Mouse (Mus musculus): ENCODE measurements at regions not wholly inside any gene's neighbourhood (a gene's known extent, or its start where the extent isn't known, plus 50 kb on each side); places are given as distances from the start of the nearest gene placed in this dataset.

- ATAC-seq (no peak; the same call in 1 of the 2 replicates), DNase-seq (peak; percentile 30)
- H3K4me3 ChIP-seq (ENCODE audit: low read depth, low read length) = no peak overlapping the region
- no peaks in the 10 kb centered on the region for H3K27me3 ChIP-seq (ENCODE audit: insufficient read depth, low read length)
- WGBS = 31% methylated on average over 11 of the region's 11 CpGs
- peak overlapping the region; percentile 36; the same call in 1 of the 2 replicates for H3K27ac ChIP-seq (ENCODE audit: low read depth, low read length)
- H3K9me3 ChIP-seq (ENCODE audit: low read length) = no peaks in the 10 kb centered on the region
- H3K4me1 ChIP-seq (ENCODE audit: insufficient read depth) = 0 out of 2 replicates have a peak, but pooled peaks cover 4% of the 10 kb centered on the region
- no peaks in the 10 kb centered on the region for H3K36me3 ChIP-seq (ENCODE audit: insufficient read depth)
- no peak overlapping the region for H3K4me2 ChIP-seq (ENCODE audit: low read depth)
- H3K9ac ChIP-seq = no peak overlapping the region
- no peak for TF ChIP-seq CTCF (IDR thresholded peaks at IDR 0.05; ENCODE audit: low read depth)
Observed at GRCm38 (mm10) chr13:48384901-48385300, 123.9 kb downstream of the Id4 start.

DNA sequence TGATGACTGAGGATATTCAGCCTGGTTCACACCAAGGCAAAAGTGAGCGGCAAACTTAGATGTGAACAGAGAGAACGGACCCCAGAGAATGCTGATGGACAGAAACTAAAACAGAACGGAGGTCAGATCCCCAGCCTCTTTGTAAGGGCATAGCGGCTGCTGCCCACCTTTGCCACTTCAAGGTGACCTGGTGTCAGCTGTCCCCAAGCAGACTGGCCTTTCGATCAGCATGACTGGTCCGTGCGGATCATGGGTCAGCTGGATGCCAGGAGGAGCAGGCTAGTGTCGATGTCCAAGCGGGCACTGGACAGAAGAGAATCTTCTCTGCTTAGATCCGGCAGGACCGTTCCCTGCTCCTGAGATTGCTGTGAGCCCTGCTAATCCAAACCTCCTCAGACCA, 122.1 kb downstream of the Zfp169 start:
- H3K36me3 ChIP-seq (ENCODE audit: insufficient read depth) = no peaks in the 10 kb centered on the region
- no peaks in the 10 kb centered on the region for H3K9me3 ChIP-seq (ENCODE audit: low read length)
- no peak overlapping the region for H3K4me3 ChIP-seq (ENCODE audit: low read depth, low read length)
- no peaks in the 10 kb centered on the region for H3K27me3 ChIP-seq (ENCODE audit: insufficient read depth, low read length)
- no peak overlapping the region for H3K27ac ChIP-seq (ENCODE audit: low read depth, low read length)
- no peaks in the 10 kb centered on the region for H3K4me1 ChIP-seq (ENCODE audit: insufficient read depth)
- 92% methylated on average over 11 of the region's 11 CpGs for WGBS
- H3K4me2 ChIP-seq (ENCODE audit: low read depth) = no peak overlapping the region
- DNase-seq (no peak), ATAC-seq (no peak)
- H3K9ac ChIP-seq = no peak overlapping the region
- TF ChIP-seq CTCF (IDR thresholded peaks at IDR 0.05; ENCODE audit: low read depth) = no peak

GRCm38 (mm10) chr13:48397761-48398160, 115.5 kb downstream of the Zfp169 start:
- TF ChIP-seq CTCF (IDR thresholded peaks at IDR 0.05; ENCODE audit: low read depth) = no peak
- ATAC-seq = no peak
- 31% methylated on average over 1 of the region's 1 CpGs for WGBS

GRCm38 (mm10) chr13:48398617-48399016, 114.6 kb downstream of the Zfp169 start:
- no peak for ATAC-seq
- Histone ChIP-seq H3K4me1 (ENCODE audit: insufficient read depth) (no peaks in the 10 kb centered on the region), H3K9ac (no peak overlapping the region), H3K27me3 (ENCODE audit: insufficient read depth, low read length) (no peaks in the 10 kb centered on the region), H3K4me3 (ENCODE audit: low read depth, low read length) (no peak overlapping the region), H3K27ac (ENCODE audit: low read depth, low read length) (no peak overlapping the region), H3K4me2 (ENCODE audit: low read depth) (no peak overlapping the region), H3K9me3 (ENCODE audit: low read length) (no peaks in the 10 kb centered on the region), H3K36me3 (ENCODE audit: insufficient read depth) (no peaks in the 10 kb centered on the region)
- no peak for DNase-seq
- WGBS = 91% methylated on average over 3 of the region's 3 CpGs
- TF ChIP-seq CTCF (IDR thresholded peaks at IDR 0.05; ENCODE audit: low read depth) = no peak

More at GRCm38 (mm10) chr13:48397761-48398160, 115.5 kb downstream of the Zfp169 start:
- no peak overlapping the region for H3K4me2 ChIP-seq (ENCODE audit: low read depth)
- no peak overlapping the region for H3K27ac ChIP-seq (ENCODE audit: low read depth, low read length)
- DNase-seq = no peak
- H3K9ac ChIP-seq = no peak overlapping the region
- no peaks in the 10 kb centered on the region for H3K27me3 ChIP-seq (ENCODE audit: insufficient read depth, low read length)
- H3K36me3 ChIP-seq (ENCODE audit: insufficient read depth) = no peaks in the 10 kb centered on the region
- no peaks in the 10 kb centered on the region for H3K9me3 ChIP-seq (ENCODE audit: low read length)
- H3K4me3 ChIP-seq (ENCODE audit: low read depth, low read length) = no peak overlapping the region
- H3K4me1 ChIP-seq (ENCODE audit: insufficient read depth) = no peaks in the 10 kb centered on the region

DNA sequence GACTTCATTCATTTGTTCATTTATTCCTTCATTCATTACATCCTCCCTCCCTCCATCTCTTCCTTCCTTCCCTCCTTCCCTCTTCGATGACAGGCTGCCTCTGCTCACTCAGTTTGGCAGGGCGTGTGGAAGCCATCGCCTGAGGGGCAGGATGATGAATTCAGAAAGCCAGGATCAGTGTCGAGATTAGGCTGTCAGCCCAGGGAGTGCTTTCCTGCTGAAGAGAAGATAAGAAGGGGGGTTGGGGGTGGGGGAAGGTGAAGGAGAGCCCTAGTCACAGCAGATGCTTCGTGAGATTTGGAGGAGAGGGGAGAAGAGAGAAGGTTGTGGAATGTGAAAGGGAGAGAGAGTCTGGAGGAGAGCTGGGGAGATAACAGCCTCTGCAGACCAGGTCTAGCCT, 110.9 kb downstream of the Zfp169 start:
- H3K4me2 ChIP-seq (ENCODE audit: low read depth) = no peak overlapping the region
- WGBS = 19% methylated on average over 5 of the region's 5 CpGs
- H3K27ac ChIP-seq (ENCODE audit: low read depth, low read length) = no peak overlapping the region
- ATAC-seq = no peak
- no peak overlapping the region for H3K4me3 ChIP-seq (ENCODE audit: low read depth, low read length)
- no peaks in the 10 kb centered on the region for H3K27me3 ChIP-seq (ENCODE audit: insufficient read depth, low read length)
- no peak for DNase-seq
- H3K9ac ChIP-seq = no peak overlapping the region
- no peaks in the 10 kb centered on the region for H3K36me3 ChIP-seq (ENCODE audit: insufficient read depth)
- H3K4me1 ChIP-seq (ENCODE audit: insufficient read depth) = no peaks in the 10 kb centered on the region
- H3K9me3 ChIP-seq (ENCODE audit: low read length) = no peaks in the 10 kb centered on the region
- TF ChIP-seq CTCF (IDR thresholded peaks at IDR 0.05; ENCODE audit: low read depth) = no peak

DNA sequence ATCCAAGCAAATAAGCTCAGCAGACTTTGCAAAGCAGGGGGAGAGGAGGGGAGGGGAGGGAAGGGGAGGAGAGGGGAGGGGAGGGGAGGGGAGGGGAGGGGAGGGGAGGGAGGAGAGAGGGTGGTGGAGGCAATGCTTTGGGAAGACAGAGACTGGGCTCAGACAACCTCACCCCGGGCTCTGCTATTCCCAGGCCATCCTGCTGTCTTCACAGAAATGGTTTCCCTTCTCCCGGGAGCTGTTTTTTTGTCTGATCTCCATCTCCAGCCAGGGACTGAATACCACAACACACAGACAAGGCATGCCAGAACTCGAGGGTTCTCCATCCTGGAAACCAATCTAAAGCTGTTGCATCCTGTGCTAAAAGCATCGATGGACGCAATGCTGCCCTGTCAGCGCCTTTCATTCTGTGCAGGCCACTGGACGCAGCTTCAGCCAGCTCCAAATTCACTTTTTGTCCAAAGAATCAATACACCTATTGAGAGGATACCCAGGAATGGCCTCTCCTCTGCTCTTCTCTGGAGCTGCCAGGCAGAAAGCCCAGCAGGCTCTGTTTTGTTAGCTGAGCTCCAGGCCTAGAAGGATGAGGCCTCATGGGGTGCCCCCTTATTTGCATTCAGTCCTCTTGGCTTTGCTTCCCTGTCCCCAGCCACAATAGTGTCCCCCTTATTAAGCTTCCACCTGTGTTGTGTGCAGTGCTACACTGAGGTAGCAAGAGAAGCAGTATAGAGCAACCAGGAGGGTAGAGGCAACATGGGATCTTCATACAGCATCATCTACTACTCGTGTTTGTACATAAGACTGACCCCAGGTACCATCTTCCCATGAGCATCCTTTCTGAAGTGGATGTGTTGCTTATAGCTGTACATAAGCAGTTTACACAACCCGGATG, 90.6 kb downstream of the Zfp169 start:
- Histone ChIP-seq H3K4me1 (ENCODE audit: insufficient read depth) (no peaks in the 10 kb centered on the region), H3K4me3 (ENCODE audit: low read depth, low read length) (no peak overlapping the region), H3K27ac (ENCODE audit: low read depth, low read length) (no peak overlapping the region), H3K9ac (no peak overlapping the region), H3K9me3 (ENCODE audit: low read length) (no peaks in the 10 kb centered on the region), H3K4me2 (ENCODE audit: low read depth) (no peak overlapping the region), H3K36me3 (ENCODE audit: insufficient read depth) (no peaks in the 10 kb centered on the region), H3K27me3 (ENCODE audit: insufficient read depth, low read length) (no peaks in the 10 kb centered on the region)
- DNase-seq = no peak
- 28% methylated on average over 9 of the region's 9 CpGs for WGBS
- peak; percentile 51 for ATAC-seq
- TF ChIP-seq CTCF (IDR thresholded peaks at IDR 0.05; ENCODE audit: low read depth) = no peak

GRCm38 (mm10) chr13:48426816-48427215, 86.4 kb downstream of the Zfp169 start:
- H3K9ac ChIP-seq = no peak overlapping the region
- no peak overlapping the region for H3K4me3 ChIP-seq (ENCODE audit: low read depth, low read length)
- no peaks in the 10 kb centered on the region for H3K9me3 ChIP-seq (ENCODE audit: low read length)
- H3K4me2 ChIP-seq (ENCODE audit: low read depth) = no peak overlapping the region
- DNase-seq (no peak), ATAC-seq (no peak)
- WGBS = 84% methylated on average over 5 of the region's 5 CpGs
- no peaks in the 10 kb centered on the region for H3K36me3 ChIP-seq (ENCODE audit: insufficient read depth)
- no peak overlapping the region for H3K27ac ChIP-seq (ENCODE audit: low read depth, low read length)
- TF ChIP-seq CTCF (IDR thresholded peaks at IDR 0.05; ENCODE audit: low read depth) = no peak
- no peaks in the 10 kb centered on the region for H3K27me3 ChIP-seq (ENCODE audit: insufficient read depth, low read length)
- no peaks in the 10 kb centered on the region for H3K4me1 ChIP-seq (ENCODE audit: insufficient read depth)

Measured in forebrain, postnatal 0 days (tissue).